Mouse (Mus musculus): ENCODE results near the gene Tac2. TPM values are rescaled to one million over a fixed set of nuclear protein-coding genes. Genes with fewer than 3 reads are reported as not detected.
A peak's percentile ranks its signal among the peaks of the same experiment; 100 is the strongest.
"Not testable (repeated sequence)": the region's sequence is repeated elsewhere in the genome, so short reads cannot be mapped to it uniquely, and the experiment has no call there.

Tac2 gene
- total RNA-seq, 2 experiments from 2014 or later, result 2.2 to 3.6 TPM

DNA sequence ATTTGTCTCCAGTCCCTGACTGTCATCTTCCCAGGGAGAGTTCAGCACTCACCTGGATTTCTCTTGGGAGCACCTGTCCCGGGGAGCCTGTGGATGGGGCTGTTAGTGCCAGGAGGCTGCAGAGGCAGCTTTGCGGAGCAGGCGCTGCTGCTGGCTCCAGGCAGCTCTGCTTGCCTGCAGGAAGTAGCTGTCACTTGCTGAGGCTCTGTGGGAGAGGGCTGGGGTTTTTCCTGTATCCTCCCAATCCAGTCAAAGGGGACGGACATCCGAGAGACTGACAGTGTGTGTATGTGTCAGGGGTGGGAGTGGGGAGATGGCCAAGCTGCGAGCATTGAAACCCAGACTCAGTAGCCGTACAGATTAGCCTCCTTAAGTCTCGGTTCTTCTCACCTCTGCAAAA, 27.3 kb downstream of the Tac2 start, which contains the start of gene Gpr182:
Gene Gpr182 (minus strand): TSS at position 185 of the 400 bp plus-strand sequence.
- TF ChIP-seq CTCF (conservative IDR thresholded peaks at IDR 0.05), result no peak
- H3K4me3 ChIP-seq, result peak within 1 kb of the TSS; percentile 54
- no peak for DNase-seq (ENCODE audit: low spot score in 2 of 2)

DNA sequence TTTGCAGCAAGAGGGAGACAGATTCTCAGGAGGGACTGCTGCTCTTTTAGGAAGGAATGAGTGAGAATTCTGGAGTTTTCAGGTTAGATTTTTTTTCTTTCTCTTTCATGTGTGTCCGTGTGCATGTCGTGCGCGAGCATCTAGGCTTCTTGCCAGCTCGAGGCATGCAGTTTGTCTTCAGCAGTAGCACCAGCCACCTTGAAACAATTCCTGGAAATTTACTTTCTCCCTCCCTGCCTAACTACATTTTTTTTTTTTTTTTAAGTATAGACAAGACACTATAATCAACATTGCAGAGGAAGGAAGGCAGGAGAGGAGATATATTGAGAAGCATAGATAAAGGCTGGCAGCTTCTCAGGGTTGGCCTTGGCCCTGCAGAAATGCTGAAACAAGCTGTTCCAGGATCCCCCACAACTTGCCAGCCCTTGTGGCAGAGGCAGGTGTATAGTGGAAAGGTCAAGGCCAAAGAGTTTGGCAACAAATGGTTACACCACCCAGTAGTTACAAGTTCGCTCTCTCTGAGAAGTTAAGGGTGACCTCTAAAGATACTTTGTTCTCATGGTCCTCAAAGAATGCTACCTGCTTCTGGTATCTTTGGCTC, 30.4 kb downstream of the Tac2 start:
- no peak overlapping the region for H3K27ac ChIP-seq
- H3K4me3 ChIP-seq, result no peak overlapping the region
- DNase-seq (ENCODE audit: low spot score in 2 of 2), result no peak
- TF ChIP-seq CTCF (conservative IDR thresholded peaks at IDR 0.05), result no peak

More for the DNA sequence above, 27.3 kb downstream of the Tac2 start, which contains the start of gene Gpr182:
- no peak within 1 kb of the TSS for H3K27ac ChIP-seq

DNA sequence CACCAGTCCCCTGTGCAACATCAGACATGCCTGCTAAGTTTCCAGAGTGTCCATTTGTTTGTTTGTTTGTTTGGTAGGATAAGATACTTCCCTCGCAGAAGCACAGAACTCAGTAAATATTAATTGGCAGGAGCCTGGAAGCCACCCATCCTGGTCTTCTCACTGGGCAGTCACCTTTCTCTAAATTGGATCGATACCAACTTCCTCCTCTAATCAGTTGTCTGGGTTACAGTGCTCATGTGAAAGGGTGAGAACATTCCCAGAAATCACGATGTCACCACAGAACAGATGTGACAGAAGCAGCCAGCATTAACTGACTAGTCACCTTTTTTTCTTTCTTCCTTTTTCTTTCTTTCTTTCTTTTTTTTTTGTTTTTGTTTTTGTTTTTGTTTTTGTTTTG, 31.0 kb downstream of the Tac2 start:
- TF ChIP-seq CTCF (conservative IDR thresholded peaks at IDR 0.05), result no peak
- H3K4me3 ChIP-seq, result no peak overlapping the region
- no peak for DNase-seq (ENCODE audit: low spot score in 2 of 2)
- no peak overlapping the region for H3K27ac ChIP-seq

DNA sequence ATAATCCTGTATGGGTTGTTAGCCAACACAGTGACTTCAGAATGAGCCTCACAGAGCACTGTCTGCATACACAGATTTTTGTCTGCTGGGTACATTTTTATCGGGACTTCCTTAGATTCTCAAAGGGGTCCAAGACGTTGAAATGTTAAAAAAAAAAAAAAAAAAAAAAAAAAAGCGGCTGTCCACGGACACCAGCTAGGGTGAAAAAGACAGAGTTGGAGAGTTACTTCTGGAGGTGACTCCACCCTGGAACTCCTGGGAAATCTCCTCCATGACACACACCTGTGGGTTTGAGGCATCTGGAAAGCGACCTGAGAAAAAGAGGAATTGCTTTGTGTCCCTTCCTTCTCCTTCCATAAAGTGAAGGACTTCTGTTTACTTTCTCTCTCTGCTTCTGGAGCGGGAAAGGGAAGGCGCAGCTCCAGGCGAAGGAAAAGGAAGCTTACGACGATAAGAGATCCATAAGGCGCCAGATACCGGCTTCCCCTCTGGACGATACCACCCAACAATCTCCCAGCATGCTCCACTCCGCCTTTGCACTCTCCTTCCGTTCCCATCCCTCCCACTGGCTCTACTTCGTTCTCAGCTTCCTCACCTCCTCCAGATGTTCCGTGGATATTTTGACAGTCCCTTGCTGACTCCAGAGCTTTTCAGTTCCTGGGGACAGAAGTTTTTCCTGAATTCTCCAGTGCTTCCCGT, 31.6 kb downstream of the Tac2 start:
- H3K27ac ChIP-seq, result no peak overlapping the region
- DNase-seq (ENCODE audit: low spot score in 2 of 2), result no peak
- TF ChIP-seq CTCF (conservative IDR thresholded peaks at IDR 0.05), result no peak
- H3K4me3 ChIP-seq, result peak overlapping the region; percentile 3; the same call in 1 of the 2 replicates

DNA sequence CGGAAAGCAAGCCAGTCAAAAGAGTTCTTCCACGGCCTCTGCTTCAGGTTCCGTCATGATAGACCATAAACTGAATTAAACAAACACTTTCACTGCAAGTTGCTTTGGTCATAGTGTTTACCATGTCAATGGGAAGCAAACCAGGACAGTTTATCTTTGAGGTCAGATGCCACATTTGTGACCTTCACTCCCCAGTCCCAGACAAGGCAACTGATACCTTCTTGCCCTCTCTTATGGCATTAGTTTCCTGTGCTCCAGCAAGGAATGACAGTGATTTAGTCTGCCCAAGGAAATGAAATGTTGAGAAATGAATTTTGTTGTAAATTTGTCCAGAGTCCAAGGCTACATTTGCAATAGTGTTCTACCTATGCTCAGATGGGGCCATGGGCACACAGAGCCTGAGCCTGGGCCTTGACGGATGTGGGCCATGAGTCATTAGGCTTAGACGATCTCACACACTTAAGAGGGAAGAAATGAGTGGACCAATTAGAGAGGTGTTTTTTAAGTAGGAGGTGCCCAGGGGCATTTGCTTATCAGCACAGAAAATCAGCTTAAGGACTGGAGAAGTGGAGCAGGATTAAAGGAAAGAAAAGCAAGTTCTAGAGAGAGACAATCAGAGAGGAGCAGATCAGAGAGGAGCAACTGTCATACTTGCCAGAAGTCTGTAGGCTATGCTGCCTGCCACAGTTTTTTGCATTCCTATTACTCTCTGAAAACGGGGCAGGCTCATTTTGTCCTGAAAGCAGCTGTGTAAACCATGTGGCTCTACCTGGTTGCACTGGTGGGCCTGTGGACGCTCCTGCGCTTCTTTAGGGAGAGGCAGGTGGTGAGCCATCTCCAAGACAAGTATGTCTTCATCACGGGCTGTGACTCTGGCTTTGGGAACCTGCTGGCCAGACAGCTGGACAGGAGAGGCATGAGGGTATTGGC, 35.2 kb downstream of the Tac2 start, which contains the start of the genes Rdh1 and Rdh16f1:
Gene Rdh1 (plus strand): TSS at position 541 of the 930 bp plus-strand sequence.
Gene Rdh16f1 (plus strand): TSS at position 607 of the 930 bp plus-strand sequence.
- DNase-seq (ENCODE audit: low spot score in 2 of 2), result no peak
- Histone ChIP-seq H3K4me3 (no peak within 1 kb of the TSS), H3K27ac (no peak within 1 kb of the TSS)
- TF ChIP-seq CTCF (conservative IDR thresholded peaks at IDR 0.05), result no peak

DNA sequence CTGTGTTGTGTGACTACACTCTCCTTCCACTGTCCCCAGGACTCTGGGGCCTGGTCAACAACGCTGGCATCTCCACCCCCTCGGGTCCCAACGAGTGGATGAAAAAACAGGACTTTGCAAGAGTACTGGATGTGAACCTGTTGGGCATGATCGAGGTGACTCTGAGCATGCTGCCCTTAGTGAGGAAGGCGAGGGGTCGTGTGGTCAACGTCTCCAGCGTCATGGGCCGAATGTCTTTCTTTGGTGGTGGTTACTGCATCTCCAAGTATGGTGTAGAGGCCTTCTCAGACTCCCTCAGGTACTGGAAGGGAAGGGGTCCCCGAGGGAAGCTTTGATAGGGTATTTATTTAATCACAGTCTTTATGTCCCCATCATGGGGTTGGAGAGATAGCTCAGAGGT, 38.6 kb downstream of the Tac2 start:
- not testable (repeated sequence) for DNase-seq (ENCODE audit: low spot score in 2 of 2); H3K4me3 ChIP-seq; H3K27ac ChIP-seq

DNA sequence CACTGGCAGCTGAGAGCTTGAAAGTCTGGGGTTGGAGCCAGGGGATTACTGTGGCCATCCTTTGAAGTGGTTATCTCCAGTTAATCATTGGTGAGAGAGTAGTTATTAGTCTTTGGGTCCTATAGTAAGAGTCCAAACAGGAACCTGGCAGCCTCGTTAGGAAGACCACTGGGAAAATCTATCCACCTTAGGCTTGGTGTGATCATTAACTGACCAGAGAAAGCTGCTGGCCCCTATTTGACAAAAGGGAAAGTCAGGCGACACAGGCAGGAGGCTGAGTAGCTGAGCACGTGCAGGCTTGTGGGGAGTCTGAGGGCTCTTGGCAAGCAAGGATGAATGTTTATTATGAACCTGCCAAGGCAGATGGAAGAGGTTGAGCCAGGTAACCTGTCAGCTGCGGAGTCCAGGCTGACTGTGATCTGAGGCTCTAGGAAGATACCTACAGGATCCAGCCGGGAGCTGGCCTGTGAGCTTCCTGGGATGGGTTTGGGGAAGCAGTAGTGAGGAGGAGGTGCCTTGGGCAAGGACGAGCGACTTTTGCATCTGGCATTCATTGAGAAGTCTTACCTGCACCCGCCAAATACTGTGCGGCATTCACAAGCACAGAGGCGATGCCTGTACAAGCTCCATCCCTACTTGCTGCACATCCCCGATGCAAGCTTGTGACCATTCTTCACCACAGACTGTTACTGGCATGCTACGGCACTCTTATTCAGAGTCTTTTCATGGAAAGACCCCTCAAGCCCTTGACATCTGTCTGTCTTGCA, 39.8 kb downstream of the Tac2 start:
- no peak for TF ChIP-seq CTCF (conservative IDR thresholded peaks at IDR 0.05)
- no peak for DNase-seq (ENCODE audit: low spot score in 2 of 2)
- no peak overlapping the region for H3K4me3 ChIP-seq
- no peak overlapping the region for H3K27ac ChIP-seq

DNA sequence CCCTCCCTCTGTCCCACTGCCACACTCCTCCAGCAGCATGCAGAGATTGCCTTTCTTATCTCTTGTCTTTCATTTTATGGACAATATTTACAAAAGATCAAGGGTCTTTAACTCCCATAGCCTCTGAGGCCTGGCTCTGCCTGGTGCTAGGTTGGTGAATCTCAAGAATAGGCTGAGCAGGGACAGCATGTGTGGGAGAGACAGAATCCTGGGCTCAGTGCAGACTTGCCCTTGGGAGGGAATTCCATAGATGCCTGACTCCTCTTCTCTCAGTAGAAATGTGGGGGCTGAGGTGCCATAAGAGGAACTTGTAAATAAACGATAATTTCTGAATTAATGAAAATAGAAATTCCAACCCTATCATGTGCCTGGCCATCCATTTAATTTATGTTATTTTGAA, 42.3 kb downstream of the Tac2 start:
- no peak overlapping the region for H3K27ac ChIP-seq
- TF ChIP-seq CTCF (conservative IDR thresholded peaks at IDR 0.05), result no peak
- H3K4me3 ChIP-seq, result no peak overlapping the region
- DNase-seq (ENCODE audit: low spot score in 2 of 2), result no peak

DNA sequence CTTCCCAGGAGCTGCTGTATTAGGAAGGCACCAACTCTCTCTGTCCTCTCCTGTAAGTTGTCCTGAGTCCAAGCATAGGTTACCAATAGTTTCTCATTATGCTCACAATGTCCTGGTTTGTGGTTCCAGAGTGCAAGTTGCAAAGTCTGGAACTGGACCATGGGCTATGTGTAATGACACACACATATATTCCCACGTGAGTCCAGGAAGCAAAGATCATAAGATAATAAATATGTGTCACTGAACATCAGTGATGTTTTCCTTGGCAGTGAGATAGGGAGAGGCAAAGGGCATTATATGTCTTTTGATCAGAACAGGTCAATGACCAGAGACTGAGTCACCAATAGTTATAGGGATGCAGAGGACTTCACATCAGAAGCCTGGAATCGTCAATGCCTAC, 51.7 kb downstream of the Tac2 start, which contains the start of gene Rdh9:
Gene Rdh9 (plus strand): TSS at position 376 of the 400 bp plus-strand sequence.
- TF ChIP-seq CTCF (conservative IDR thresholded peaks at IDR 0.05), result no peak
- H3K4me3 ChIP-seq, result no peak within 1 kb of the TSS

More for the DNA sequence above, 51.7 kb downstream of the Tac2 start, which contains the start of gene Rdh9:
- no peak within 1 kb of the TSS for H3K27ac ChIP-seq
- no peak for DNase-seq (ENCODE audit: low spot score in 2 of 2)

Other genes starting within 250 kb of the Tac2 start
- 1 to 10 TPM; 2.4 to 8.1 TPM for gene Stac3, start 222.8 kb upstream of the Tac2 start, total RNA-seq (2021)
- 1 to 10 TPM; 3.5 to 3.7 TPM for gene Ndufa4l2, start 209.5 kb upstream of the Tac2 start, total RNA-seq (2021)
- gene Shmt2, start 202.0 kb upstream of the Tac2 start, total RNA-seq (2021), result 10 to 100 TPM; 25.4 to 27.6 TPM
- 1 to 10 TPM; 1.2 to 1.6 TPM for gene Nxph4, start 189.9 kb upstream of the Tac2 start, total RNA-seq (2021)
- gene Lrp1, start 103.3 kb upstream of the Tac2 start, total RNA-seq (2021), result 100 to 1,000 TPM; 288 to 310 TPM
- 1 to 10 TPM; 6.4 to 6.7 TPM for gene Stat6, start 81.5 kb upstream of the Tac2 start, total RNA-seq (2021)
- gene Nemp1, start 57.6 kb upstream of the Tac2 start, total RNA-seq (2021), result 1 to 10 TPM; 5.8 to 6.8 TPM
- 10 to 100 TPM; 44.0 to 44.4 TPM for gene Nab2, start 55.9 kb upstream of the Tac2 start, total RNA-seq (2021)
- 1 to 10 TPM in 1 of 2 experiments, under 1 TPM in 1; 0.59 to 1.1 TPM for gene Myo1a, start 19.3 kb upstream of the Tac2 start, total RNA-seq (2021)
- gene Zbtb39, start 15.1 kb downstream of the Tac2 start, total RNA-seq (2021), result 10 to 100 TPM; 10.5 to 11.5 TPM
- gene Gpr182, start 27.3 kb downstream of the Tac2 start, total RNA-seq (2021), result 1 to 10 TPM; 1.2 to 1.7 TPM
- under 1 TPM in 1 of 2 experiments, not detected in 1; 0.18 TPM for gene Rdh1, start 35.2 kb downstream of the Tac2 start, total RNA-seq (2021)
- gene Rdh16f1, start 35.3 kb downstream of the Tac2 start, total RNA-seq (2021), result under 1 TPM in 1 of 2 experiments, not detected in 1; 0.39 TPM
- gene Rdh9, start 51.9 kb downstream of the Tac2 start, total RNA-seq (2021), result under 1 TPM in 1 of 2 experiments, not detected in 1; 0.61 TPM
- under 1 TPM; 0.17 to 0.26 TPM for gene Rdh16, start 76.7 kb downstream of the Tac2 start, total RNA-seq (2021)
- not detected for gene Rdh19, start 125.5 kb downstream of the Tac2 start, total RNA-seq (2021)
- gene Rdh16f2, start 142.0 kb downstream of the Tac2 start, total RNA-seq (2021), result not detected
- gene Rdh7, start 164.3 kb downstream of the Tac2 start, total RNA-seq (2021), result not detected
- under 1 TPM in 1 of 2 experiments, not detected in 1; 0.12 TPM for gene Sdr9c7, start 174.0 kb downstream of the Tac2 start, total RNA-seq (2021)

All from layer of hippocampus, adult 2 months (tissue).